In the genomic region with DNA sequence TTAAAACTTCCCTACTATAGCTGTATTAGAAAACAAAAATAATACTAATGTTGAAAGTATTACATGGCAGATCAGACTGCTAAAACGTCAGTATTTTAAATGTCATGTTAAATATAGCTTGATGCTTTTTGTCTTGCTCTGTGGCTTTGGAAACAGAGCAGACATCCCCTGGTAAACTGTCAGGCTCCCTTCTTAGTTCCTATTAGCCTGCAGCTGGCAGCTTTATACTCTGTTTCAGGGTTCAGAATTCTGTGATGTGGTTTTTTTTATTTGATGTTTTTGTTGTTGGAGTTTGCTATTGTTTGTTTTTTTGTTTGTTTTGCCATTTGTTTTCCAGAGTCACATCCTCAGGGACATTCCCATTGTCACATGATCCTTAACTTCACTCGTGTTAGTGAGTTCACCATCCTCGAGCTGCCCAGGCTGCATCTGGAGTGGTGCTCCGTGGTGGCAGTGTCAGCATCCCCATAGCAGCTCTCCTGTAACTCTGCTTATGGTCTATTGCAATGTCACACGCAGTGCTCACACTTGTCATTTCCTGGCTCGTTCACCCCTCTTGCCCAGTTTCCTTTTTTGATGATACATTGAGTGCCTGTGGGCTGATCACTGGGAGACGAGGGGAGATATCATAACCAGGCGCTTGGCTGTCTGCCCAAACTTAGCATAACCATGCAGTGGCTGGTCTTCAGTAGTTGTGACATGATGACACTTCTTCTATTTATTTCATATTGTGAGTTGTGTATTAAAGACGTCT, we compare ENCODE assay signal across 8 mouse cellular contexts.
A peak's percentile ranks its signal among the peaks of the same experiment; 100 is the strongest.
DNase-seq lines count a peak whose midpoint lies in the region.

No protein-coding gene starts in this region.

- peak; percentile 62 for DNase-seq in CD4-positive helper T cell, adult 2 months (ENCODE audit: low read depth, low spot score)
- peak; percentile 14 to 28 for DNase-seq in CD8-positive naive resting alpha-beta T cell, adult 2 months (ENCODE audit: low read depth in 2 of 2, low spot score in 2 of 2)
- DNase-seq in heart, adult 9 months (ENCODE audit: low spot score in 2 of 2) = peak; percentile 42 to 53
- DNase-seq in lung, postnatal 10 days = peak; percentile 42
- DNase-seq in right cerebral cortex, postnatal 10 days (ENCODE audit: low spot score in 2 of 2) = no peak
- no peak for DNase-seq in right cerebral cortex, postnatal 4 days
- DNase-seq in urinary bladder, postnatal 4 days (ENCODE audit: low spot score in 2 of 2) = no peak
- no peak for DNase-seq in cerebellum, postnatal 14 days

Comparison
In these comparisons a context has a peak if more than half of its experiments do, and no peak if none do; other contexts are left out.
1. DNase-seq: peak in CD4-positive helper T cell, adult 2 months (single experiment), CD8-positive naive resting alpha-beta T cell, adult 2 months (2 of 2), heart, adult 9 months (2 of 2) and lung, postnatal 10 days (single experiment); none in right cerebral cortex, postnatal 10 days (0 of 2), right cerebral cortex, postnatal 4 days (single experiment), urinary bladder, postnatal 4 days (0 of 2) and cerebellum, postnatal 14 days (0 of 2).